Mouse (Mus musculus) MEL (cell line): ENCODE results near the gene She.

Experiments
- GATA1 ChIP-seq: IDR thresholded peaks from 2 replicates; pipeline ENCODE4 v1.6.1; 2011; ENCODE audit warnings: low read depth, low read length, improper control_type of control experiment
- POLR2A ChIP-seq, 2 experiments: IDR thresholded peaks; 2 replicates each; pipeline ENCODE4 v1.6.1; 2011 to 2012; ENCODE audit warnings: low read length in 2 of 2, mild to moderate bottlenecking in 2 of 2, control low read depth in 1 of 2, improper control_type of control experiment in 1 of 2, low read depth in 1 of 2, moderate library complexity in 1 of 2; ENCODE audit not compliant: control insufficient read depth in 1 of 2, insufficient read depth in 1 of 2, poor library complexity in 1 of 2
- ZKSCAN1 ChIP-seq: IDR thresholded peaks from 2 replicates; pipeline ENCODE4 v1.6.1; 2012; ENCODE audit warnings: low read depth, mild to moderate bottlenecking, inconsistent platforms, low read length, improper control_type of control experiment, moderate library complexity

- TF ChIP-seq POLR2A (IDR thresholded peaks at IDR 0.05; ENCODE audit: control insufficient read depth in 1 of 2, insufficient read depth in 1 of 2, low read depth in 1 of 2, low read length in 2 of 2, poor library complexity in 1 of 2) (no peak), GATA1 (no peak), ZKSCAN1 (no peak)
These were observed 67.8 kb downstream of the She start for GRCm38 (mm10) chr3:89898870-89899510.
